Mouse (Mus musculus): ENCODE measurements around the gene Msrb3.

Msrb3 gene

DNA sequence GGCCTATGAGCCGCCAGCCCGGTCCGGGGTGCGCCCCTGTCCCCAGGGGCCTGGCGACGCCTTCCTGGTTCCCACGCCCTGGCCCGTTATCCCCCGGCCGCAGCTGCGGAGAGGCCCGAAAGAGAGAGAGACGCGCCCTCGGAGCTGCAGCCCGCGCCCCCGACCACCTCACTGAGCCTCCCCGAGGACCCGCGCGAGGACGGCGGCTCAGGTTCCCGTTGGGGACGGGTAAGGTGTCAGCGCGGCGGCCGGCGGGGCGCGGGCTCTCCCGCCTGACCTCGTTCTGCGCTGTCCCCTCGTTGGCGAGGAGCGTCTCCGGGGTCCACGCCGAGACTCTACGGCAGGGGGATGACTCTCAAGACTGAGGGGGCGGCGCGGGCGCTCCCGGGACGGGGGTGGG, 544 bp downstream of the Msrb3 start:
- no peak for DNase-seq (ENCODE audit: low read depth, low spot score)

DNA sequence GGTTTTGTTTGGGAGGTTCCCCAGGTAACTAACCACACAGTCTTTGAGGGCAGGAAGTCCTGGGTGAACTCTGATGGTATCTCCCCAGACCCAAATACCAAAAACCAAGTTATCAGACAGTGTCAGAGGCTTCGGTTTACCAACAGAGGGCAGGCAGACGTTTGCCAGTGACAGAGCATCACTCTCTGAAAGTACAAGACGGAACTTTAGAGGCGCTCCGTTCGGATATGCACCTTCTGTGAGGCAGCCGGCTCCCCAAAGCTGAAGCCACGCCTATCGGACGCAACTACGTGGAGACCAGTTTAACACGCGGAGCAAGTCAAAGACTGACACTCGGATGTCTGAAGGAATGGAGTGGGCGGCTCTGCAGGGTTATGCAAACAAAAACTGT, 3.0 kb downstream of the Msrb3 start:
- DNase-seq (ENCODE audit: low read depth, low spot score), result peak; percentile 29

DNA sequence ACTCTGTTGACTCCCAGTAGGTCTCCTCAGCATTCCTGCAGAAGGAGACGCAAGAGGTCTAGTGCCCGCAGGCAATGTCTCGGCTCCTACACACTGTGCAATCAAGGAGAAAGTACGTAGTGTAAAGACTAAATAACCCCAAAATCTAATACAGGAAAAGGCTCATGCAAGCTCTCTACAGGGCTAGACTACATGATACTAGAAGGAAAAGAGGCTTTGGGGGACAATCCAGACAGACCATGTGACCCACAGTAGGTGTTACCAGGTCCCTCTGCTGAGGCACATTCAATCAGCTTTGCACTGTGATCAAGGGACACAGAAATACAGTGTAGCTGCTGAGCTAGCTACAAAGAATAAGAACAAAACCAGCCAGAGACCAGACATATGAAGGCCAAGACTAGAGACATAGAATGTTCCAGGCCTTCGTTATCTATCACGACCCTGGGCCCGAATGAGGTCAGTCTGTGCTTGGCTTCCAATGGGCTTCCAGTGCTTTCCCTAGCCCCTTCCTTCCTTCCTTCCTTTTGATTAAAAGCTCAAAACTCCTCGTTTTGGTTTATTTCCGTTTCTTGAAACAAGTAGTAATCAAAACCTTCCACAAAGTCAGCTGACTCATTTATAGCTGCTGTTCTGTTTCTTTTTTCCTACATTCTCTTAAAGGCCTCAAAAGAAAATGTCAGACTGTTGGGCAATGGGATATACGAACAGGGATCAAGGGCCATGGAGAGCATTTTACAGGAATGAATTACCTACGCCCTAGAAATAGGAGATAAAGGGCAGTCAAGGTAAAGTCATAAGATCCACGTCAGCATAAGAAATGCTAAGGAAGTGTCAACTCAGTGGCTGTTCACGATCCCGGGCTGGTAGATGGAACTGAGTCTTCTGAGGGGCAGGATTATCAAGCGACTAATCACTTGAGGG, 3.7 kb downstream of the Msrb3 start:
- no peak for DNase-seq (ENCODE audit: low read depth, low spot score)

DNA sequence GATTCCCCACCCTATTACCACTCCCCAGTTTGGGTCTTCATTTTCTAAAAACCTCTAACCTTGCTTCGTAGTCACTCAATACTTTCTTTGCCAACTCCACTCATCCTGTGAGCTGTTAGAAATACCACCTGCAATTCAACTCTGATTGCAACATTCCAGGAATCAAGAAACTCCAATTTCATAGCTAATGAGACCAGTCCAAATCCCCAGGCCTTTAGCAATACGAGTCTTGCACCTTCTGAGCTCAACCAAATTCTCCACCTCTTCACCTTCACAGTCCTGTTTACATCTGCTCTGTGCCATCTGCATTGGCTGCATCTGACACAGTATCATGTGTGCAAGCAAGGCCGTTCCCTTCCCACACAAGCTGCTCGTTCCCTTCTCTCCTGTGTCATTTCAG, 5.0 kb downstream of the Msrb3 start:
- DNase-seq (ENCODE audit: low read depth, low spot score), result no peak

DNA sequence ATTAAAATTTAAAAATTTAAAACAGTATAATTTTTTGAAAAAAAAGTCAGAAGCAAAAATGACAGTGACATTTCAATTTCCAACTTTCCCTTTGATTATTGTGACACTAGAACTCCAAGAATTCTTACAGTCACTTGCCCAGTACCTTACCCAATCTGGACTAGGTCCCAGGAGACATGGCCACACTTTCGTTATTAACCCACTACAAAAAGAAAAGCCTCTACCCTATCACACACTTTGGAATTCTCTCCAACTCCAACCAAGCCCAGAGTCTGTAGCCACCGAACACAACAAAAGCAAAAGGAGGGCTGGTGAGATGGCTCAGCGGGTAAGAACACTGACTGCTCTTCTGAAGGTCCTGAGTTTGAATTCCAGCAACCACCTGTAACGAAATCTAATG, 7.8 kb downstream of the Msrb3 start:
- DNase-seq (ENCODE audit: low read depth, low spot score), result no peak

DNA sequence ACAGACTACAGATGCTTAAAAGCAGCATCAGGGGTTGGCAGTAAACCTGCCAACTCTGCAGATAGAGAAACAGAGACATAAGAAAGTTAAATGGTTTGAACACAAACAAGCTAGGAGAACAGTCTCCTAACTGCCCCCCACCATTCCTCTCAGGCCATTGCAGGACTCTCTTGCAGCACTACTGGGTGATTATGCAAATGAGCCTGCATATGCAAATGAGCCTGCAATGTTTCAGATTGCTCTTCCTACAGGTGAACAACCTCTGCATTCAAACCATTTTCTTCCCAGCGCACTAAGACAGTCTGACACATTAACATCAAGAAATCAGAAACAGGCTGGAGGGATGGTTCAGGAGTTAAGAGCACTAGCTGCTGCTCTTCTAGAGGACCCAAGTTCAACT, 8.3 kb downstream of the Msrb3 start:
- DNase-seq (ENCODE audit: low read depth, low spot score), result no peak

DNA sequence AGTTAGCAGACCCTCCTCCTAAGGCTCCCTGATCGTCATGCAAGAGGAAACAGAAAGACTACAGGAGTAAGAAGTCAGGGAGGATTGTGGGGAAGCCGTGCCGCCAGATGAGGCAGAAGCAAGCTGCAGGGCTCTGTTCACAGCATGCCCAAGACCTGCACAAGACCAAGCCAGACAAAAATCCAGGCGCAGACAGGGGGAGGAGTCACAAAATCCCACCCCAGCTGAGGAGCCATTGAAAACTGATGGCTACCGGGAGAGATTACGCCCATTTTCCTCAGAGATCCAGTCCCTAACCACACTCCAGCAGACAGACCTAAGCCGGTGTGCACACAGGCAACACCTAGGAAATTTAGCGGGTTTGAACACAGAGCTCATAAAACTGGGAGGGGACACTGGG, 10.4 kb downstream of the Msrb3 start:
- DNase-seq (ENCODE audit: low read depth, low spot score), result peak; percentile 27

DNA sequence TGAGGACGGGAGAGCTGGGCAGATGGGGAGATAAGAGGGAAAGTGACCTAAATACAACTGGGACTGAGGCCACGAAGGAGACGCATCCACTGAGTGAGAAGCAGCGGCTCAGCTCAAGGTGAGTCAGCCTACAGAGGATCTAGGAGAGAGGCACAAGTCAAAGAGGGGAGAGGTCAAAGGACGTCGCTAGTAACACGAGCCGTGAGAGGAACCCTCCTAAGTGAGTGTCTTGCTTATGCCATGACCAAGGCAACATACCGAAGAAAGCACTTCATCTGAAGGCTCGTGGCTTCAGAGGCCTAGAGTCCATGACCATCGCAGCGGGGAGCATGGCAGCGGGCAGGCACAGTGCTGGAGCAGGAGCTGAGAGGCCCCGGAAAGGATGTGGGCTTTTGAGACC, 14.7 kb downstream of the Msrb3 start:
- DNase-seq (ENCODE audit: low read depth, low spot score), result no peak

DNA sequence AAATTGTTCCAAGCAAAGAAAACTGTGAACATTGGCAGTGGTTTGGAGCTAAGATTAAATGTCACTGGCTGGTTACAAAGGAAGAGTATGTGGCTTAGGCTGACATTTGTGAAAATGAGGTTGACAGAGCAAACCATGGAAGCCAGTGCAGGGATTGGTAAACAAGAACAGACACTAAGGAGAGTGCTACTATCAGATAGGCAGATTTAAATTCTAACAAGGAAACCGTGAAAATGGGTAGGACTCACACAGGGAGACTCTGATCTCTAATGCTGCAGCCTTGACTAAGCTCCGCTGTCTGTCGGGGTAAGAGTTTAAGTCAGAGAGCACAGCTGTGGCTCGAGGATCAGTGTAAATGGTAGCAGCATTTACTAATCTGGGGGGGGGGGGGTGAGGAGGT, 15.2 kb downstream of the Msrb3 start:
- DNase-seq (ENCODE audit: low read depth, low spot score), result no peak

DNA sequence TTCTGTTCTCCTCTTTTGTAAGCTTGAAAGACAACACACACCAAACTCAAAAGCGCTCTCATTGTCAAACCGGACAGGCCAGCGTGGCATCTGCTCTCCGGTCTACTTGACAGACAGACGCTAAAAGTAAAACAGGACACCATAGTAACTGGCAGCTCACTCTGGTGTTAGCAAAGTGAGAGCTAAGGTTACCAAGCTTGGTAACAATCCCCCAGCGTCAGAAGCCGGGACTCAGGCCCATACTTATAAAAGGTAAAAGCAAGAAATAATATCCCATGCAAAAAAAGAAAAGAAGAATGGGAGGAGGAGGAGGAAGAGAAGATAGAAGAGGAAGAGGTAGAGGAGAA, 15.9 kb downstream of the Msrb3 start:
- DNase-seq (ENCODE audit: low read depth, low spot score), result no peak

DNA sequence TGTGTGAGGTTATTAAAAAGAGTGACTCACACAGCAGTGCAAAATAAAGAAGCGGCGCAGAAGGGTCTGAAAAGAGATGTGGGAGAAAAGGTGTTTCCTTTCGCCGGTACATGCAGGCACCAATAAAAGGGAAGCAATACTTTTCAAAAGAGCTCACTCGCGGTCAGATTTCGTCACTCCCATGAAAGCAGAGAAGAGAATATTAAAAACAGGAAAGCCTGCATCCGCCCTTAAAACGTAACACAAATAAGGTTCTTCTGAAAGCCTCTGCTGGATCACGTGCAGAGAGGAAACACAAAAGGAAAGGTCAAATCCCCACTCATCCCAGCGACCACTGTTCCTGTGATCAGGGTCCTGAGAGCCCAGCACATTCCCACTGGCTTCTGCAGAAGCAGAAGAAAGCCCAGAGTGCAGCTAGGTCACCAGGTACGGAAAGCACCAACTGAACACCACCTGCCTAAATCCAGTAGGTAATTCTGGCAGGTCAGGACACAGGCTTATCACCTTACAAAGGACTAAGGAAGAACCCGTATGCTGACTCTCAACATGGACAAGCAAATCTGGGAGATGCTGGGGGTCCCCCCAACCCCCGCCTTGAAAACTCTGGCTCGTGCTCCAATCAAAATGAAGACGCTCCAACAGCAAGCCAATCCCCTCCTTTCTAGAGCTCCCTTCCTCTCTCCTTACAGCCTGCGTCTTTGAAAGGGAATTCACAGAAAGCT, 16.4 kb downstream of the Msrb3 start:
- no peak for DNase-seq (ENCODE audit: low read depth, low spot score)

DNA sequence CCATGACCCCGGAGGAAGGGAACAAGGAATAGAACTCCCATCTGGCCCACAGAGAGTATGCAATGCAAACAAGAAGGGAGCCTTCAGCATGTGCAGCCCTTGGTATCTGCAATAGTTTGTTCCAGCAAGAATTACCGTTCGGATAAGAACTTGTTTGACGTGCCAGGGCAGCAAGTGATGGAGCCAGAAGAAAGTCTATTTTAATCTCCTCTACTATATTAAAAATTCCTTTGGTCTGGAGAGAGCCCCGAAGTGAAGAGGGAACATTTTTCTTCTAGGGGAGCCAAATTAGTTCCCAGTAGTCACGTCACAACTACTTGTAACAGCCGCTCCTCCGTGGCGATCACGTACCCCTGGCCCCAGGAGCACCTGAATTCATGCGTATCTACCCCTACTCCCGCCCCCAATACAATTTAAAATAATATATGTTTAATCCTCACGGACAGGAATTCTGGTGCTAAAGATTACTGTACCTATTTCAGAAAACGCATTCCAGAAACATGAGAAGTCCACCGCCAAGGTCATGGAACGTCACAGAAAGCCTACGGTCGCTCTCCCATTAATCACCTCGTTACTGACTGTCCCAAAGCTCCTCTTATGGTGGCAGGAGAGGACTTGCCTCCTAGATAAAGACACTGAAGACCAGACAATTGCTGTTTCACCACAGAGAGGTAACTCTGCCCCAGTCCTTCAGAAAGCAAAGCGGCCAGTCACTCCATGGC, 22.2 kb downstream of the Msrb3 start:
- no peak for DNase-seq (ENCODE audit: low read depth, low spot score)

DNA sequence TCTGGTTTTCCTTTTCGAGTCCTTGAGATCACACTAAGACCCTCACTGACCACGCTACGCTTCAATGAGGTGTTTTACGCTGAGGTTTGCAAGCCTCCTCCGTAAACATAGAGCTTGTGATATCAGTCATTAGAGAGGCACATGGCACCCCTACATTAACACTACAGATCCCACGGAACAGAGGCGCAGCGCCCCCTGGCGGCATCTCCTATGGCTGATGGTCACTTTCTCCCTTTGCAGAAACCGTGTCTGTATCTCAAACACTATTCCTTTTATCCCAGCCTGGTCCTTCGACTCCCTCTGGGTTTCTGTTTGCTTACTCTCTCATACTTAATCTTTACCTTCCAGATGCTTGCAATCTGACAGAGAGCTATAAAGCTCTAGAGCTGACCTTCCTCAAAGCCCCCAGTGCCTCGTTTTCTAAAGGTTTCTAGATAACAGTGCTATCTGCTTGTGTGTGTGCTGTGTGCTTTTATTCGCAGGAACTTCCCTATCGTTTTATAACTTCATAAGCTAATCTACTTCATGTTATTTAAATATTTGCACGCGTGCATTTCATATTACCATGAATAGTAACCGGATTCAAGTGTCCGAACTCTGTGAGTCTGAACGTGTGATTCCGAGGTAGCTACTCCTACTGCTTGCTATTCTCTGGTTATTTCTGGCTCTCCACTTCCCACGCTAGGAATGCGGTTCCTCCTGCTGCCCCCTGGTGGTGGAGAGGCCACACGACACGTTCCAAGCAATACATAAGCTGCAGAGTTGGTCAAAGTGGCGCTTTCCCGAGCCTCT, 23.0 kb downstream of the Msrb3 start:
- peak; percentile 88 for DNase-seq (ENCODE audit: low read depth, low spot score)

DNA sequence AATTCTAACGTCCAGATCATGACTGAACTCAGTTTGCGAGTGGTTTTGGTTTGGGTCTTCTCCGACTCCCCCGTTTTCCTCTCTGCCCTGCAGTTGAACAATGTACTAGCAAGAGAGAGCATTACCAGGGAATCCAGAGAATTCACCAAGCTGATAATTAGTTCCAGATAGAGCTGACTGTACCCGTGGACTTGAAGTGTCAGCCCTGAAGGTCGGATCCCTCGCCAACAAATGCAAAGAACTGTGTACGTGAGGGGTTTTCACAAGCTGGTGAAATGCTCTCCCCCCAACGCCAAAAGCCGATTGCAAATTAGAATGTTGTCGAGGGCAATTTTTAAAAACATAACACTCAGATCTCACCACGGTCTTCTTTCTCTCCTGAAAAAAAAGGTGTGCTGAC, 24.6 kb downstream of the Msrb3 start:
- DNase-seq (ENCODE audit: low read depth, low spot score), result no peak

DNA sequence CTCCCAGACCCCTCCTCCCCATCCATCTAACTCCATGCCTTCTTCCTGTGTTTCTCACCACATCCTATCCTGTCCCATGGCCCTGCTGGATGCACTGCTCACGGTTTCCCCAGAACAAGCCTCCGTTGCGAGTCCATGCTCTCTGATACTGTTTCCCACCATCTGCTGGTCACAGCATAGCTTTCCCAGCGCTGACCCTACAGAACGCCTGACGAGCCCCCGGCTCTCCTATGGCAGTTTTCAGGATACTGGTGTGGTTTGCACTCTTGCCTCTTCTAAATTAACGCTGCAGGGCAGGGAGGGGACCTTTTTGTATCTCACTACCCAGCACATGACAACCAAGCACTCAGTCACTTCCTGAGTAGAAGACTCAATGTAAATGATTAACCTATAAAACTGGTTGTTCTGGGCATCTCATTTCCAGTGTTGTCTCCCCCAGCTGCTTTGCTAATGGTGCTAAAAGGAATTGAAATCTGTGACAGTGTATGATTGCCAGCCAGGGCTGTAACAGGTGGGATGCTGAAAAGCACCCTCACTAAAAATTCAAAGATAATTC, 25.2 kb downstream of the Msrb3 start:
- no peak for DNase-seq (ENCODE audit: low read depth, low spot score)

DNA sequence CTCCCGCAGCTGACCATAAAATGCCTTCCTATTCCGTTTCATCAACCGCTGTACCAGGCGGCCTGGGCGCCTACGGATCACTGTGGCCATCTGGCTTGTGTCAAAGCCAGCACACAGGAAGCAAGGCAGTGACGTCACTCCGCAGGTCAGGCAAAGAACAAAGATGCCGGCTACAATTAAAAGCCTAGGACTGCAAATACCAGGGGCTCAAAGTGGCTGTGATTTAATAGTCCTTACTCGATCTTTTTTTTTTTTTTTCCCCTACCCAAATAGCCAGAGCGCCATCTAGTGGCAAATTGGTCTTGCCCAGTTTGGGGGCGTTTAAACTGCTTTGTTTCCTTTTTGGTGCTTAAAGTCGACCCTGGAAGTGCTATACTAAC, 26.4 kb downstream of the Msrb3 start:
- peak; percentile 74 for DNase-seq (ENCODE audit: low read depth, low spot score)

DNA sequence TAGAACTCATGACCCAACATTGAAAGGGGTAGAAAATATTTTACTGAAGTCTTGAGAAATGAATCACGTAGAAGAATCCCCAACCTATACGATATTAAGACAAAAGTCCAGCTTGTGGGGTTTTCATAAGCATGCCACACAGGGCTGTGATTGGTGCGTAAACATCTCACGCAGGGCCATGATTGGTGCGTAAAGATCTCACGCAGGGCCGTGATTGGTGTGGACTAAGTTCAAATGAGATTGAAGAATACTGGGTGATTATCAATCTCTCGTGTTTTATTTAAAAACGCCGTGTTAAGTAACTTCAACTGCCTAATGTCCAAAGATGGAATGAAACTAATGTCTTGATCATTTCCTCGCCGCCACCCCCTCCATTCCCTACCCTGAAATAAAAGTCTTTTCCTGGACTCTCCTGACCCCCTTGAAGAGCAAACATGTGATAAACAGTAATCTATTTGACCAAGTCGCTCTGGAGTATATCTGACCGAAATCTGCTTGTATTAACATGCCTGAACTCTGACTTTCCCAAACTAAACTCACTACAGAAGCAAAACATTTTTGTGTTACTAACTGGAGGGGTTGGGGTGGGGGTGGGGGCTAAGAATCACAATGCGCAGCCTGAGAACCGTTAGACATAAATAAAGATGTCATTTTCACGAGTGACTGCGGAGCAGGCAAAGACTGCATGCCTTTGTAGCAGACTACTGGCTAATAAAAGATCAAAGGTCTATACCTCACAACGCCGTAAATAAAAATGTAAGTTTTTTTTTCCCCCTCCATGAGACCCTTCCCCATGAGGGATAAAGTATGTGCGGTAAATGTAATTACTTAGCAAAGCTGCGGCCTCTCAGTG, 27.0 kb downstream of the Msrb3 start:
- DNase-seq (ENCODE audit: low read depth, low spot score), result no peak

DNA sequence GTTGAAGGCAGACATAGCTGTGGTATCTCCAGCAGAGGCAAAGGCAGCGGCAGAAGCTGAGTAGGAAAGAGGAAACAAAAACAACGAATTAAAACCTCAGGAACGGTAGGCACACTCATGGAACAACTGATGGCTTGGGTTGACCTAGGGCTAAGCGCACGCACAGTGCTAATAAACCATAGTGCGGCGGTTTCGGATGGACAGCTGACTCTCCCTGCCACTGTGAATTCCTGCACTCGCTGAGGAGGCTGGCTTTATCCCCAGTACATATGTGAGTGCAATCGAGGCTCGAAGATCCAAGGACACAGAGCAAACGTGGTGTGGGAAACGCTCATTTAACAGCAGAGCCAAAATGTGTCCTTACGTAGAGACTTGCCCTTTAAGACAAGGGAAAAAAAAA, 27.8 kb downstream of the Msrb3 start:
- DNase-seq (ENCODE audit: low read depth, low spot score), result no peak

DNA sequence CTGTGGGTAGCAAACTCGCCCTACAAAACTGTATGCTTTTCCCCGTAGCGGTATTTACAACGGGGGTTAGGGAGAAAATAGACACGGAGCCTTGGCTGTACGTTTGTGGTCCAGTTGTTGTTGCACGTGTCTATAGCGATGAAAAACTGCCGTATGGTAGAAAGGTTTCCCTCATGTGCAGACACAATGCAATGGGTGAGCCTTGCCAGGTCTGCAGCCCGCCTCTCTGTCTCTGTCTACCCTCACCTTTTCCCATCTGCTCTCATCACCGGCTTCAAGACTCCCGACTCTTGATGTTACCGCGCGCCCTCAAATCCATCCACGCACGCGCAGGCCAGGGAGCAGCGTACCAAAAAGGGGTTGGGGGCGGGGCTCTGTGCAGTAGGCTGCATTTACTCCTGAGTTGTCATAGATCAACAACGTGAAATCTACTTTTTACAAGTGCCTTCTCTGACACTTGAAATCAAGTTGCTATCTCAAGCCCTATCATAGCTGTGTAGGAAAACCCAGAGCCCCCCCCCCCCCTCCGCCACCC, 29.6 kb downstream of the Msrb3 start:
- peak; percentile 78 for DNase-seq (ENCODE audit: low read depth, low spot score)

DNA sequence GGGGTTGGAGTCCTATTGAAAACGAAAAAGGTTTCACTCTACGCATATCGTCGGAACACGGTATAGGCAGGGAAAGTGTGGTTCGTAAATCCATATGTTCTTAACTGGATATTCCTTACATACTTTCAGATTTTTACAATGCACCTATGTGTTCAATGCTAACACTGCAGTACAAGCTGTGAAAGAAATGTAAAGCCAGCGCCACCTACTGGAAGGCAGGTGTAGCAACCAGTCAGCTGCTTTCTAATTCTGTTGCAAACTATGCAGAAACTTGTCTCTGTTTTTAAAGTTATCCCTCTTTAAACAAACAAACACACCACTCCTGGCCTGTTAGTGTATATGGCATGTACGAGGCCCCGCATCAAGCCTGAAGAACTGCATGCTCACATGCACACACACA, 34.5 kb downstream of the Msrb3 start:
- DNase-seq (ENCODE audit: low read depth, low spot score), result peak; percentile 62
